Mouse (Mus musculus): Measurements from ENCODE around the gene Flna. TPM values are rescaled to one million over a fixed set of nuclear protein-coding genes. Genes with fewer than 3 reads are reported as not detected.

The Flna gene
- polyA plus RNA-seq, 1 experiment from 2014 or later: 256 TPM

DNA sequence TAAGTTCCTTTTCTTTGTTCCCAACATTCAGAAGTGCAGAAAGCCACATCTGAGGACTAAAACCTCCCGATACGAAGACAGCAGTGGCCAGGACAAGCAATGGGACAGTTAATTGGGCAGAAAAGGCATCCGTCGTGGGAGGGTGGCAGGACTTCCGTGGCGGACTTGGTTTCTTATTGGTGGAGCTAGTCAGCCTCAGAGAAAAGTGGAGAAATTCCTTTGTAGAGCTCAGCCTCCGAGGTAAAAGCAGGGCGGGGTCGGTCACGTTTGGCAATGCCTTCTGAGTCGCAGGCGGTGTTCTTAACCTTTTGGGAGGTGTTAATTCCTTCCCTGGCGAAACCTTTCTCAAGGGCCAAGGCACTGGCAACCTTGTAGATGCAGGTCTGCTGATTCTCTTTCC lies 30.2 kb downstream of the Flna start:
- H3K27me3 ChIP-seq (ENCODE audit: control insufficient read depth, insufficient read depth, low read length): no peaks in the 10 kb centered on the region

DNA sequence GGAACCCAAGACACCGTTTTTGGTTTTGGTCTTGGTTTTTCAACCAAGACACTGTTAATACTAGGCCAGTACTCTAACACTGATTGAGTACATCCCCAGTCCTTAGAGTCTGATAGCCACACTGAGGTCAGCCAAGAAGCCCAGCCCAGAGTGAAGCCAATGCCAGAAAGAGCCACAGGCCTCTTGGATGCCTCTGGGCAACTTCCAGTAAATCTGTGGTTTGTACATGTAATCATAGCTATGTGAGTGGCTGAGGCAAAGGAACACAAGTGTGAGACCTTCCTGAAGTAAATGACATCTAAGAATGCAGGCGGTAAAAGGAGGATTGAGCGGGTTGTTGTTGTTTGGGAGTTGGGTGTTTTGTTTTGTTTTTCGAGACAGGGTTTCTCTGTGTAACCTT lies 31.1 kb downstream of the Flna start:
- no peak overlapping the region for H3K4me2 ChIP-seq (replicated peaks; ENCODE audit: low read depth)
- WGBS: 87% methylated on average over 4 of the region's 4 CpGs
- no peaks in the 10 kb centered on the region for H3K36me3 ChIP-seq (ENCODE audit: control insufficient read depth, insufficient read depth, low read length)
- no peak overlapping the region for H3K9ac ChIP-seq (ENCODE audit: low read length)
- DNase-seq (ENCODE audit: low spot score) (no peak), ATAC-seq (ENCODE audit: low FRiP score, low TSS enrichment) (no peak)
- no peaks in the 10 kb centered on the region for H3K4me1 ChIP-seq (replicated peaks; ENCODE audit: control insufficient read depth, insufficient read depth)
- no peaks in the 10 kb centered on the region for H3K27me3 ChIP-seq (ENCODE audit: control insufficient read depth, insufficient read depth, low read length)
- no peaks in the 10 kb centered on the region for H3K9me3 ChIP-seq (ENCODE audit: control insufficient read depth, low read length)
- no peak for TF ChIP-seq EP300 (optimal IDR thresholded peaks at IDR 0.05)
- TF ChIP-seq CTCF (IDR thresholded peaks at IDR 0.05; ENCODE audit: low read depth): no peak
- H3K4me3 ChIP-seq (ENCODE audit: low read depth, low read length): no peak overlapping the region
- H3K27ac ChIP-seq (replicated peaks): no peak overlapping the region

More for the DNA sequence above, 30.2 kb downstream of the Flna start:
- Histone ChIP-seq H3K9ac (ENCODE audit: low read length) (no peak overlapping the region), H3K27ac (replicated peaks) (no peak overlapping the region), H3K36me3 (ENCODE audit: control insufficient read depth, insufficient read depth, low read length) (no peaks in the 10 kb centered on the region), H3K4me3 (ENCODE audit: low read depth, low read length) (no peak overlapping the region), H3K9me3 (ENCODE audit: control insufficient read depth, low read length) (no peaks in the 10 kb centered on the region), H3K4me2 (replicated peaks; ENCODE audit: low read depth) (no peak overlapping the region), H3K4me1 (replicated peaks; ENCODE audit: control insufficient read depth, insufficient read depth) (no peaks in the 10 kb centered on the region)
- DNase-seq (ENCODE audit: low spot score) (peak; percentile 18), ATAC-seq (ENCODE audit: low FRiP score, low TSS enrichment) (peak; percentile 16; the same call in 1 of the 2 replicates)
- 42% methylated on average over 13 of the region's 13 CpGs for WGBS
- TF ChIP-seq EP300 (optimal IDR thresholded peaks at IDR 0.05) (no peak), CTCF (IDR thresholded peaks at IDR 0.05; ENCODE audit: low read depth) (no peak)

DNA sequence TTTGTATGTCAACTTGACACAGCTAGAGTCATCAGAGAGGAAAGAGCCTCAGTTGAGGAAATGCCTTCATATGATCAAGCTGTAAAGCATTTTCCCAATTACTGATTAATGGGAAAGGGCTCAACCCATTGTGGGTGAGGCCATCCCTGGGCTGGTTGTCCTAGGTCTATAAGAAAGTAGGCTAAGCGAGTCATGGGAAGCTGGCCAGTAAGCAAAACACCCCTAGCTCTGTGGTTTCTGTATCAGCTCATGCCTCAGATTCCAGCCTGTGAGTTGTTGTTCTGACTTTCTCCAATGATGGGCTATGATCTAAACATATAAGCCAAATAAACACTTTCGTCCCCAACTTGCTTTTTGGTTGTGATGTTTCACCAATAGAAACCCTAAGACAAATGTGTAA lies 46.1 kb downstream of the Flna start:
- no peaks in the 10 kb centered on the region for H3K27me3 ChIP-seq (ENCODE audit: control insufficient read depth, insufficient read depth, low read length)
- TF ChIP-seq EP300 (optimal IDR thresholded peaks at IDR 0.05): no peak
- TF ChIP-seq CTCF (IDR thresholded peaks at IDR 0.05; ENCODE audit: low read depth): no peak

DNA sequence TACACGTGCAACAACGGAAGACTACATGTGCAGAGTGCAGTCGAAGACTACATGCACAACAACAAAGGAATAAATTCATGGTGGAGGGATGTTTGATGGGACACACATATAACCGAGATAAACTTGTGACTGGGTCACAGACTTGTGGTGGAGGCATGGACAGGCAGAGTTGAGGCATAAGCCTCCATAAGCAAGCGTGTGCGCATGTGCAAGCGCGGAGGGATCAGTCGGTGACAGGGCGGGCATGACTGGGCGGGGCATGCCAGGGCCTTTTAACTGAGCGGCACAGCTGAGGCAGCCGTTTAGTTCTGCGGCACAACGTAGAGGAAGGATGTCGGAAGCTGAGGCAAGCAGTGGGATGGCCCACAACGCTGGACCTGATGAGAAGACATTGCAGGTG lies 72.7 kb downstream of the Flna start, which contains the start of gene Tktl1:
Gene Tktl1 (plus strand): TSS at position 301 of the 400 bp plus-strand sequence.
- H3K36me3 ChIP-seq (ENCODE audit: control insufficient read depth, insufficient read depth, low read length): no peaks in the 10 kb centered on the region
- no peak for TF ChIP-seq EP300 (optimal IDR thresholded peaks at IDR 0.05)
- no peak for ATAC-seq (ENCODE audit: low FRiP score, low TSS enrichment)
- H3K9ac ChIP-seq (ENCODE audit: low read length): no peak within 1 kb of the TSS
- no peaks in the 10 kb centered on the region for H3K9me3 ChIP-seq (ENCODE audit: control insufficient read depth, low read length)
- no peaks in the 10 kb centered on the region for H3K27me3 ChIP-seq (ENCODE audit: control insufficient read depth, insufficient read depth, low read length)
- no peak within 1 kb of the TSS for H3K27ac ChIP-seq (replicated peaks)
- H3K4me2 ChIP-seq (replicated peaks; ENCODE audit: low read depth): no peak within 1 kb of the TSS
- 86% methylated on average over 17 of the region's 17 CpGs for WGBS
- no peaks in the 10 kb centered on the region for H3K4me1 ChIP-seq (replicated peaks; ENCODE audit: control insufficient read depth, insufficient read depth)
- no peak within 1 kb of the TSS for H3K4me3 ChIP-seq (ENCODE audit: low read depth, low read length)
- no peak for DNase-seq (ENCODE audit: low spot score)

More for the DNA sequence above, 46.1 kb downstream of the Flna start:
- H3K4me2 ChIP-seq (replicated peaks; ENCODE audit: low read depth): no peak overlapping the region
- H3K4me1 ChIP-seq (replicated peaks; ENCODE audit: control insufficient read depth, insufficient read depth): no peaks in the 10 kb centered on the region
- no peak overlapping the region for H3K9ac ChIP-seq (ENCODE audit: low read length)
- ATAC-seq (ENCODE audit: low FRiP score, low TSS enrichment) (no peak), DNase-seq (ENCODE audit: low spot score) (no peak)
- no peaks in the 10 kb centered on the region for H3K9me3 ChIP-seq (ENCODE audit: control insufficient read depth, low read length)
- H3K27ac ChIP-seq (replicated peaks): no peak overlapping the region
- no peaks in the 10 kb centered on the region for H3K36me3 ChIP-seq (ENCODE audit: control insufficient read depth, insufficient read depth, low read length)
- 79% methylated on average over 2 of the region's 2 CpGs for WGBS
- no peak overlapping the region for H3K4me3 ChIP-seq (ENCODE audit: low read depth, low read length)

Small RNA genes lying within 50 kb of the gene (microRNA-seq; reads per million reads assigned to microRNA genes)
- gene Mir7091: not detected

Other genes with a start within 250 kb of the Flna start
- gene Irak1, start 225.9 kb downstream of the Flna start, polyA plus RNA-seq (2015; fragmentation: Nextera tagmentation; extraction: Ambion mirVana): 37.6 and 39.5 TPM in 2 replicates
- not detected in 2 replicates for gene Opn1mw, start 122.4 kb downstream of the Flna start, polyA plus RNA-seq (2015; fragmentation: Nextera tagmentation; extraction: Ambion mirVana)
- gene Mecp2, start 114.5 kb downstream of the Flna start, polyA plus RNA-seq (2015; fragmentation: Nextera tagmentation; extraction: Ambion mirVana): 6.8 and 6.9 TPM in 2 replicates
- gene Tex28, start 82.0 kb downstream of the Flna start, polyA plus RNA-seq (2015; fragmentation: Nextera tagmentation; extraction: Ambion mirVana): not detected in 2 replicates
- 0.08 and 0.13 TPM in 2 replicates for gene Tktl1, start 72.6 kb downstream of the Flna start, polyA plus RNA-seq (2015; fragmentation: Nextera tagmentation; extraction: Ambion mirVana)
- gene Emd, start 4.9 kb upstream of the Flna start, polyA plus RNA-seq (2015; fragmentation: Nextera tagmentation; extraction: Ambion mirVana): 20.9 TPM in 2 replicates
- 762 and 787 TPM in 2 replicates for gene Rpl10, start 21.0 kb upstream of the Flna start, polyA plus RNA-seq (2015; fragmentation: Nextera tagmentation; extraction: Ambion mirVana)
- gene Taz, start 32.1 kb upstream of the Flna start, polyA plus RNA-seq (2015; fragmentation: Nextera tagmentation; extraction: Ambion mirVana): 59.5 and 71.1 TPM in 2 replicates
- gene Dnase1l1, start 32.5 kb upstream of the Flna start, polyA plus RNA-seq (2015; fragmentation: Nextera tagmentation; extraction: Ambion mirVana): 15.6 and 15.8 TPM in 2 replicates
- 106 and 107 TPM in 2 replicates for gene Atp6ap1, start 47.3 kb upstream of the Flna start, polyA plus RNA-seq (2015; fragmentation: Nextera tagmentation; extraction: Ambion mirVana)
- gene Gdi1, start 55.2 kb upstream of the Flna start, polyA plus RNA-seq (2015; fragmentation: Nextera tagmentation; extraction: Ambion mirVana): 75.8 and 79.3 TPM in 2 replicates
- 37.6 and 37.8 TPM in 2 replicates for gene Fam50a, start 63.2 kb upstream of the Flna start, polyA plus RNA-seq (2015; fragmentation: Nextera tagmentation; extraction: Ambion mirVana)
- 2.9 and 3.2 TPM in 2 replicates for gene Plxna3, start 79.2 kb upstream of the Flna start, polyA plus RNA-seq (2015; fragmentation: Nextera tagmentation; extraction: Ambion mirVana)
- gene Lage3, start 103.8 kb upstream of the Flna start, polyA plus RNA-seq (2015; fragmentation: Nextera tagmentation; extraction: Ambion mirVana): 88.1 and 90.9 TPM in 2 replicates
- 55.6 and 63.5 TPM in 2 replicates for gene Ubl4a, start 123.4 kb upstream of the Flna start, polyA plus RNA-seq (2015; fragmentation: Nextera tagmentation; extraction: Ambion mirVana)
- 20.0 and 20.6 TPM in 2 replicates for gene Slc10a3, start 123.5 kb upstream of the Flna start, polyA plus RNA-seq (2015; fragmentation: Nextera tagmentation; extraction: Ambion mirVana)
- 25.0 and 26.0 TPM in 2 replicates for gene Fam3a, start 143.5 kb upstream of the Flna start, polyA plus RNA-seq (2015; fragmentation: Nextera tagmentation; extraction: Ambion mirVana)
- gene Ikbkg, start 143.5 kb upstream of the Flna start, polyA plus RNA-seq (2015; fragmentation: Nextera tagmentation; extraction: Ambion mirVana): 15.8 and 16.7 TPM in 2 replicates
- gene G6pdx, start 179.4 kb upstream of the Flna start, polyA plus RNA-seq (2015; fragmentation: Nextera tagmentation; extraction: Ambion mirVana): 83.7 and 90.3 TPM in 2 replicates
- 0.25 TPM in 1 of 2 replicates, not detected in the other for gene Gm6880, start 231.6 kb upstream of the Flna start, polyA plus RNA-seq (2015; fragmentation: Nextera tagmentation; extraction: Ambion mirVana)

Measured in stomach, postnatal 0 days (tissue).